Mouse (Mus musculus) erythroblast, embryonic 14.5 days (primary cell): ENCODE measurements around the gene Cd248. TPM values are rescaled to one million over a fixed set of nuclear protein-coding genes. Genes with fewer than 3 reads are reported as not detected.

Experiments used
- H3K27me3 ChIP-seq: 2 replicates; pipeline ENCODE4 v1.6.1; 2012; ENCODE audit warnings: inconsistent platforms; ENCODE audit not compliant: control insufficient read depth
- H3K36me3 ChIP-seq: 2 replicates; pipeline ENCODE4 v1.6.1; 2012; ENCODE audit warnings: mild to moderate bottlenecking, inconsistent platforms; ENCODE audit not compliant: control insufficient read depth
- H3K4me1 ChIP-seq: 2 replicates; pipeline ENCODE4 v1.6.1; 2012; ENCODE audit warnings: inconsistent platforms; ENCODE audit not compliant: control insufficient read depth
- H3K4me3 ChIP-seq: replicated peaks from 2 replicates; pipeline ENCODE3; 2012; ENCODE audit warnings: moderate library complexity, mild to moderate bottlenecking, inconsistent platforms
- H3K9me3 ChIP-seq: 2 replicates; pipeline ENCODE4 v1.6.1; 2012; ENCODE audit warnings: low read length, inconsistent platforms, mixed read lengths; ENCODE audit not compliant: control insufficient read depth
- GATA1 ChIP-seq: IDR thresholded peaks from 2 replicates; pipeline ENCODE4 v1.6.1; 2012; ENCODE audit warnings: low read length, inconsistent platforms, mixed read lengths
- TAL1 ChIP-seq: IDR thresholded peaks from 3 replicates; pipeline ENCODE4 v1.6.1; 2012; ENCODE audit warnings: low read length, inconsistent platforms, mixed read lengths
- polyA plus RNA-seq: library from polyadenylated mRNA; stranded (reverse); fragments of >175 nt; gene quantifications from 2 replicates; pipeline ENCODE4 v1.2.3, GENCODE M21; 2012

The Cd248 gene
- polyA plus RNA-seq, 1 experiment = 0.11 TPM

- Histone ChIP-seq H3K4me1 (peaks cover 53% of the 10 kb centered on the region), H3K36me3 (peaks cover 9% of the 10 kb centered on the region), H3K9me3 (no peaks in the 10 kb centered on the region), H3K27me3 (peaks cover 26% of the 10 kb centered on the region), H3K4me3 (peak within 1 kb of the TSS; percentile 80)
- TF ChIP-seq GATA1 (no peak), TAL1 (no peak)
Observed at GRCm38 (mm10) chr19:5038709-5039156, 29.1 kb upstream of the Cd248 start, which contains the start of the genes B4gat1 and AC124502.3. TSS of gene B4gat1 (plus strand) at chr19:5038826. TSS of gene AC124502.3 (plus strand) at chr19:5038891.

- Histone ChIP-seq H3K27me3 (peaks cover 26% of the 10 kb centered on the region), H3K4me1 (peaks cover 53% of the 10 kb centered on the region), H3K9me3 (no peaks in the 10 kb centered on the region), H3K4me3 (peak overlapping the region; percentile 80), H3K36me3 (peaks cover 9% of the 10 kb centered on the region)
- TF ChIP-seq GATA1 = no peak
- no peak for TF ChIP-seq TAL1
Observed at GRCm38 (mm10) chr19:5039301-5040114, 28.4 kb upstream of the Cd248 start.

- no peak; the same call in 1 of the 2 replicates for TF ChIP-seq GATA1
- TF ChIP-seq TAL1 = no peak
- Histone ChIP-seq H3K4me1 (peaks cover 53% of the 10 kb centered on the region), H3K36me3 (peaks cover 20% of the 10 kb centered on the region)
Observed at GRCm38 (mm10) chr19:5040862-5041523, 26.9 kb upstream of the Cd248 start, which contains the start of gene Brms1. TSS of gene Brms1 (plus strand) at chr19:5041354.

GRCm38 (mm10) chr19:5041588-5041987 lies 26.3 kb upstream of the Cd248 start:
- no peaks in the 10 kb centered on the region for H3K9me3 ChIP-seq
- TF ChIP-seq TAL1 (no peak), GATA1 (no peak)
- peaks cover 24% of the 10 kb centered on the region for H3K27me3 ChIP-seq
- peak overlapping the region; percentile 72 for H3K4me3 ChIP-seq
- H3K4me1 ChIP-seq = peaks cover 53% of the 10 kb centered on the region
- peaks cover 26% of the 10 kb centered on the region for H3K36me3 ChIP-seq

More at GRCm38 (mm10) chr19:5040862-5041523, 26.9 kb upstream of the Cd248 start, which contains the start of gene Brms1:
- H3K27me3 ChIP-seq = peaks cover 26% of the 10 kb centered on the region
- H3K4me3 ChIP-seq = peak within 1 kb of the TSS; percentile 72
- no peaks in the 10 kb centered on the region for H3K9me3 ChIP-seq

GRCm38 (mm10) chr19:5045531-5045930 lies 22.3 kb upstream of the Cd248 start:
- H3K4me1 ChIP-seq = peaks cover 27% of the 10 kb centered on the region
- H3K36me3 ChIP-seq = peaks cover 60% of the 10 kb centered on the region
- TF ChIP-seq TAL1 (no peak), GATA1 (no peak)
- no peak overlapping the region for H3K4me3 ChIP-seq
- no peaks in the 10 kb centered on the region for H3K9me3 ChIP-seq
- H3K27me3 ChIP-seq = peaks cover 5% of the 10 kb centered on the region

- Histone ChIP-seq H3K9me3 (no peaks in the 10 kb centered on the region), H3K4me3 (no peak overlapping the region), H3K27me3 (peaks cover 34% of the 10 kb centered on the region), H3K36me3 (peaks cover 52% of the 10 kb centered on the region), H3K4me1 (peaks cover 6% of the 10 kb centered on the region)
- TF ChIP-seq TAL1 (no peak), GATA1 (no peak)
Observed at GRCm38 (mm10) chr19:5048138-5049056, 19.5 kb upstream of the Cd248 start.

GRCm38 (mm10) chr19:5049325-5049724 lies 18.6 kb upstream of the Cd248 start:
- peaks cover 40% of the 10 kb centered on the region for H3K27me3 ChIP-seq
- no peaks in the 10 kb centered on the region for H3K9me3 ChIP-seq
- TF ChIP-seq GATA1 (no peak), TAL1 (no peak)
- peaks cover 51% of the 10 kb centered on the region for H3K36me3 ChIP-seq
- peaks cover 11% of the 10 kb centered on the region for H3K4me1 ChIP-seq
- H3K4me3 ChIP-seq = no peak overlapping the region
